Mouse (Mus musculus): ENCODE measurements around the gene Sult2b1. TPM values are rescaled to one million over a fixed set of nuclear protein-coding genes. Genes with fewer than 3 reads are reported as not detected.

The Sult2b1 gene
- total RNA-seq, 1 experiment = 1.6 TPM

DNA sequence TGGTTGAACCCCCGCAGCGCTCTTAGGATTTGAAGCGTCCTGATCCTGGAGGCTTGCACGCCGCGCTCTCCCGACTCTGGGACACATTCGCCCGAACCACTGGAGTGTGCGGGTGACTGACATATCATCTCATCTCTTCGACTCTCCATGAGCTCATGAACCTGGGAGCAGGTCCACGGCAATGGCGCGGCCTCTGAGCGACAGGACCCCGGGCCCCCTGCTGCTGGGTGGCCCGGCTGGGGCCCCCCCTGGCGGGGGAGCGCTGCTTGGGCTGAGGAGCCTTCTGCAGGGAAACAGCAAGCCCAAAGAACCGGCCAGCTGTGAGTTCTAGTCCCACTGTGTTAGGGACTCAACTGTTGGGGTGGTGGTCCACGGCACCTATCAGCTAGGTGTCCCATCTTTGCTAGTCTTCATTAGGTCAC lies 79.0 kb downstream of the Sult2b1 start:
- peaks cover 2% of the 10 kb centered on the region; the same call in 1 of the 2 replicates for H3K36me3 ChIP-seq (ENCODE audit: control insufficient read depth, insufficient read depth, low read length, poor library complexity, severe bottlenecking)
- H3K27ac ChIP-seq (ENCODE audit: insufficient read depth, low read depth, low read length, poor library complexity, severe bottlenecking) = no peak overlapping the region
- peaks cover 5 to 24% of the 10 kb centered on the region in 2 experiments; a peak in 3 of 4 replicates for H3K4me1 ChIP-seq (ENCODE audit: control insufficient read depth in 2 of 2, insufficient read depth in 2 of 2, low read length in 2 of 2, poor library complexity in 1 of 2)
- TF ChIP-seq MAFK (IDR thresholded peaks at IDR 0.05; ENCODE audit: insufficient read depth, low read depth, low read length) (no peak), HCFC1 (IDR thresholded peaks at IDR 0.05; ENCODE audit: borderline replicate concordance, insufficient read depth, low read length) (no peak), ZNF384 (IDR thresholded peaks at IDR 0.05; ENCODE audit: low read depth, low read length) (no peak), CHD2 (IDR thresholded peaks at IDR 0.05; ENCODE audit: low read depth, low read length) (no peak), ZC3H11A (IDR thresholded peaks at IDR 0.05; ENCODE audit: borderline replicate concordance, low read depth, low read length) (no peak)
- H3K9ac ChIP-seq (ENCODE audit: insufficient read depth, low read depth, low read length, poor library complexity, severe bottlenecking) = peak overlapping the region; percentile 55; the same call in 1 of the 2 replicates
- H3K9me3 ChIP-seq (ENCODE audit: control insufficient read depth, insufficient read depth, low read depth, low read length) = no peaks in the 10 kb centered on the region
- in situ Hi-C loops (cut with MboI; ENCODE audit: low sequenced_read_pairs in 2 of 2, unreplicated experiment in 2 of 2) = no loop called here
- H3K4me3 ChIP-seq (ENCODE audit: insufficient read depth in 1 of 2, low read depth in 1 of 2, low read length in 2 of 2, poor library complexity in 1 of 2, severe bottlenecking in 1 of 2) = peak overlapping the region; percentile 80 to 85
- DNase-seq (ENCODE audit: low read depth, low spot score) = no peak

- peaks cover 5 to 22% of the 10 kb centered on the region in 2 experiments; a peak in 3 of 4 replicates for H3K4me1 ChIP-seq (ENCODE audit: control insufficient read depth in 2 of 2, insufficient read depth in 2 of 2, low read length in 2 of 2, poor library complexity in 1 of 2)
- H3K27ac ChIP-seq (ENCODE audit: insufficient read depth, low read depth, low read length, poor library complexity, severe bottlenecking) = peak within 1 kb of the TSS; percentile 22; the same call in 1 of the 2 replicates
- peaks cover 2% of the 10 kb centered on the region; the same call in 1 of the 2 replicates for H3K36me3 ChIP-seq (ENCODE audit: control insufficient read depth, insufficient read depth, low read length, poor library complexity, severe bottlenecking)
- peak within 1 kb of the TSS; percentile 80 to 85 for H3K4me3 ChIP-seq (ENCODE audit: insufficient read depth in 1 of 2, low read depth in 1 of 2, low read length in 2 of 2, poor library complexity in 1 of 2, severe bottlenecking in 1 of 2)
- in situ Hi-C loops (cut with MboI; ENCODE audit: low sequenced_read_pairs in 2 of 2, unreplicated experiment in 2 of 2) = no loop called here
- DNase-seq (ENCODE audit: low read depth, low spot score) = peak; percentile 99
- no peaks in the 10 kb centered on the region for H3K9me3 ChIP-seq (ENCODE audit: control insufficient read depth, insufficient read depth, low read depth, low read length)
- TF ChIP-seq CHD2 (IDR thresholded peaks at IDR 0.05; ENCODE audit: low read depth, low read length) (peak; percentile 86), ZC3H11A (IDR thresholded peaks at IDR 0.05; ENCODE audit: borderline replicate concordance, low read depth, low read length) (no peak), HCFC1 (IDR thresholded peaks at IDR 0.05; ENCODE audit: borderline replicate concordance, insufficient read depth, low read length) (peak; percentile 49; the same call in 1 of the 2 replicates), ZNF384 (IDR thresholded peaks at IDR 0.05; ENCODE audit: low read depth, low read length) (peak; percentile 34; the same call in 1 of the 2 replicates), MAFK (IDR thresholded peaks at IDR 0.05; ENCODE audit: insufficient read depth, low read depth, low read length) (no peak)
- H3K9ac ChIP-seq (ENCODE audit: insufficient read depth, low read depth, low read length, poor library complexity, severe bottlenecking) = peak within 1 kb of the TSS; percentile 74
Observed at GRCm38 (mm10) chr7:45704730-45705442, 79.6 kb downstream of the Sult2b1 start, which contains the start of gene Dbp. Dbp (plus strand) TSS chr7:45705088.

DNA sequence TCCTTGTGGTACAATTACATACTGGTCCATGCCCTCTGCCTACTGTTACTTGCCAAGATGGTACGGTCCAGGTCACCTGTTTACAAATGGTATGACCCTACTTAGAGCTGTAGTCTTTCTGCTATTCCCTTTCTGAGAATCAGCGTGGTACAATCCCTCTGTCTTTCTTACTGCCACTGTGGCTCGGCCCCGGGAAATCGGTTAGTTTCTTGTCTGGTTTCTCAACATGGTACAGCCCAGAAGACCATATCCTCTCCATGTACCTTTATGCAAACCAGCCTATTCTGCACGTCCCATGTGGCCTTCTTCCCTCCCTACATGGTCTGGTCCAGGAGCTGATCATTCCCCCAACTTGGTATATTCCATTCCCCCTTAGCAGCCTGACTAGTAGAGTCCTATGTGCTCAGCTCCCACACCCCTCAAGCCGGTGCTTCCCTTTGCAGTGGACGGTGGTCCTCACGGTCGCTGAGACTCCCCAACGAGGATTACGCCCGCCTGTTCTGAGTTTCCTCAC lies 80.4 kb downstream of the Sult2b1 start:
- in situ Hi-C loops (cut with MboI; ENCODE audit: low sequenced_read_pairs in 2 of 2, unreplicated experiment in 2 of 2) = no loop called here
- TF ChIP-seq ZNF384 (IDR thresholded peaks at IDR 0.05; ENCODE audit: low read depth, low read length) = no peak
- no peak for TF ChIP-seq MAFK (IDR thresholded peaks at IDR 0.05; ENCODE audit: insufficient read depth, low read depth, low read length)
- no peak for TF ChIP-seq HCFC1 (IDR thresholded peaks at IDR 0.05; ENCODE audit: borderline replicate concordance, insufficient read depth, low read length)
- no peak for TF ChIP-seq ZC3H11A (IDR thresholded peaks at IDR 0.05; ENCODE audit: borderline replicate concordance, low read depth, low read length)
- no peak for TF ChIP-seq CHD2 (IDR thresholded peaks at IDR 0.05; ENCODE audit: low read depth, low read length)
- H3K9ac ChIP-seq (ENCODE audit: insufficient read depth, low read depth, low read length, poor library complexity, severe bottlenecking) = peak overlapping the region; percentile 74
- peaks cover 5 to 22% of the 10 kb centered on the region in 2 experiments; a peak in 3 of 4 replicates for H3K4me1 ChIP-seq (ENCODE audit: control insufficient read depth in 2 of 2, insufficient read depth in 2 of 2, low read length in 2 of 2, poor library complexity in 1 of 2)
- no peak for DNase-seq (ENCODE audit: low read depth, low spot score)
- H3K36me3 ChIP-seq (ENCODE audit: control insufficient read depth, insufficient read depth, low read length, poor library complexity, severe bottlenecking) = no peaks in the 10 kb centered on the region
- no peaks in the 10 kb centered on the region for H3K9me3 ChIP-seq (ENCODE audit: control insufficient read depth, insufficient read depth, low read depth, low read length)
- peak overlapping the region; percentile 40 to 63 for H3K4me3 ChIP-seq (ENCODE audit: insufficient read depth in 1 of 2, low read depth in 1 of 2, low read length in 2 of 2, poor library complexity in 1 of 2, severe bottlenecking in 1 of 2)
- peak overlapping the region; percentile 22; the same call in 1 of the 2 replicates for H3K27ac ChIP-seq (ENCODE audit: insufficient read depth, low read depth, low read length, poor library complexity, severe bottlenecking)

DNA sequence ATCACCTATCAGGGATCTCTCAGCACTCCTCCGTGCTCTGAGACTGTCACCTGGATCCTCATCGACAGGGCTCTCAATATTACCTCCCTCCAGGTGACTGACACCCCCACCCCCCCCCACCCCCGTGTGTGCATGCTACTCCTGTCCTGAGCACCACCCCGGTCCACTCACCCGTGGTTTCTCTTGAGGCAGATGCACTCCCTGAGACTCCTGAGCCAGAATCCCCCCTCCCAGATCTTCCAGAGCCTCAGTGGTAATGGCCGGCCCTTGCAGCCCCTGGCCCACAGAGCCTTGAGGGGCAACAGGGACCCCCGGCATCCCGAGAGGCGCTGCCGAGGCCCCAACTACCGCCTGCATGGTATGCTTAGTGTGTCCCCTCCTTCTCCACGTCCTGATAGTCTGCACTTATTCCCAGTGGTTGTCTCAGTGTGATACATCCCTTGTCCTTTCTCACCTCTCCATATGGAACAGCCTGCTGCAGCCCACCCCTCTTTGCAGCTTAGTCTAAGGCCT lies 80.9 kb downstream of the Sult2b1 start:
- no peak for DNase-seq (ENCODE audit: low read depth, low spot score)
- in situ Hi-C loops (cut with MboI; ENCODE audit: low sequenced_read_pairs in 2 of 2, unreplicated experiment in 2 of 2) = no loop called here
- Histone ChIP-seq H3K27ac (ENCODE audit: insufficient read depth, low read depth, low read length, poor library complexity, severe bottlenecking) (no peak overlapping the region), H3K9me3 (ENCODE audit: control insufficient read depth, insufficient read depth, low read depth, low read length) (no peaks in the 10 kb centered on the region), H3K4me3 (ENCODE audit: insufficient read depth in 1 of 2, low read depth in 1 of 2, low read length in 2 of 2, poor library complexity in 1 of 2, severe bottlenecking in 1 of 2) (no peak overlapping the region), H3K4me1 (ENCODE audit: control insufficient read depth in 2 of 2, insufficient read depth in 2 of 2, low read length in 2 of 2, poor library complexity in 1 of 2) (peaks cover 5 to 21% of the 10 kb centered on the region in 2 experiments; a peak in 3 of 4 replicates), H3K9ac (ENCODE audit: insufficient read depth, low read depth, low read length, poor library complexity, severe bottlenecking) (peak overlapping the region; percentile 13; the same call in 1 of the 2 replicates), H3K36me3 (ENCODE audit: control insufficient read depth, insufficient read depth, low read length, poor library complexity, severe bottlenecking) (no peaks in the 10 kb centered on the region)
- no peak for TF ChIP-seq ZNF384 (IDR thresholded peaks at IDR 0.05; ENCODE audit: low read depth, low read length)
- no peak for TF ChIP-seq CHD2 (IDR thresholded peaks at IDR 0.05; ENCODE audit: low read depth, low read length)
- TF ChIP-seq ZC3H11A (IDR thresholded peaks at IDR 0.05; ENCODE audit: borderline replicate concordance, low read depth, low read length) = no peak
- no peak for TF ChIP-seq HCFC1 (IDR thresholded peaks at IDR 0.05; ENCODE audit: borderline replicate concordance, insufficient read depth, low read length)
- no peak for TF ChIP-seq MAFK (IDR thresholded peaks at IDR 0.05; ENCODE audit: insufficient read depth, low read depth, low read length)

All from ES-E14 (cell line).